Mouse (Mus musculus) gastrocnemius, postnatal 4 days (tissue): Measurements from ENCODE around the gene Med26. TPM values are rescaled to one million over a fixed set of nuclear protein-coding genes. Genes with fewer than 3 reads are reported as not detected.

Experiments used
- microRNA-seq: library from miRNA; unstranded; fragments of <30 nt; microRNA quantifications from one replicate; pipeline ENCODE4 v1.2.0, GENCODE M21; 2021
- total RNA-seq, 2 experiments: library from RNA; stranded (reverse); gene quantifications; 2 replicates each; pipeline ENCODE4 v1.2.3; 2021

The Med26 gene
- total RNA-seq, 2 experiments from 2014 or later, result 9.4 to 9.8 TPM

Small RNA genes lying within 50 kb of the gene (microRNA-seq; reads per million reads assigned to microRNA genes)
- gene Gm28019 (not detected), gene Mir7068 (1.3 reads per million)

Other genes starting within 250 kb of the Med26 start
- 10 to 100 TPM; 29.3 to 31.8 TPM for gene Gm10282, start 243.0 kb downstream of the Med26 start, total RNA-seq
- gene Klf2, start 229.2 kb downstream of the Med26 start, total RNA-seq, result 10 to 100 TPM; 40.0 to 47.7 TPM
- 10 to 100 TPM; 41.6 to 51.1 TPM for gene Eps15l1, start 126.8 kb downstream of the Med26 start, total RNA-seq
- 1 to 10 TPM; 1.3 to 2.0 TPM for gene Calr3, start 104.4 kb downstream of the Med26 start, total RNA-seq
- gene 1700030K09Rik, start 104.4 kb downstream of the Med26 start, total RNA-seq, result 1 to 10 TPM; 6.3 to 6.5 TPM
- 10 to 100 TPM; 47.7 to 60.6 TPM for gene Cherp, start 73.0 kb downstream of the Med26 start, total RNA-seq
- 10 to 100 TPM; 24.5 to 28.3 TPM for gene Slc35e1, start 55.7 kb downstream of the Med26 start, total RNA-seq
- 100 to 1,000 TPM; 114 to 123 TPM for gene Smim7, start 22.8 kb upstream of the Med26 start, total RNA-seq
- gene Tmem38a, start 23.8 kb upstream of the Med26 start, total RNA-seq, result 100 to 1,000 TPM; 536 to 560 TPM
- gene Nwd1, start 98.4 kb upstream of the Med26 start, total RNA-seq, result 1 to 10 TPM; 1.3 to 1.7 TPM
- 100 to 1,000 TPM; 113 to 127 TPM for gene Sin3b, start 175.0 kb upstream of the Med26 start, total RNA-seq
- 1 to 10 TPM; 2.3 to 2.4 TPM for gene F2rl3, start 213.6 kb upstream of the Med26 start, total RNA-seq